Mouse (Mus musculus): ENCODE data around the gene Epb41l4b.

DNA sequence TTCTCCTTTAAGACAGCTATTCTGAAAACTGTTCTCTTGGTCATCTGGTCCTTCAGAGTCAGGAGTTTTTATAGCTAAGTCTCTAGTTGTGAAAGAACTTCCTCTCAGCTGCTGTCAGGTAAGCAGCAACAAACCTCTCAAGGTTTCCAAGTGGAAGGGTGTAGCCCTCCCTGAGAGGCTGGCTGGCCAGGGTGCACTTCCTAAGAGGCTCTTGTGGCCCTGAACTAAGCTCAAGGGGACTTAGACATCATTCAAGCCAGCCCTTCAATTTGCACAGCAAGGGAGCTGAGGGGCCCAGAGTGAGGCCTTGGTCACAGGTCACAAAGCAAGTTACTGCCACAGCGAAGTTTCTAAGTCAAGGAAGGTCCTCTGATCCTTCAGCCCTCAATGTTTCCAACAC, 200.0 kb downstream of the Epb41l4b start:
- no peak for TF ChIP-seq CTCF (IDR thresholded peaks at IDR 0.05; ENCODE audit: low read depth)
- TF ChIP-seq EP300 (IDR thresholded peaks at IDR 0.05; ENCODE audit: low read depth), result no peak
